Mouse (Mus musculus): Measurements from ENCODE around the gene Chka. TPM values are rescaled to one million over a fixed set of nuclear protein-coding genes. Genes with fewer than 3 reads are reported as not detected.
A peak's percentile ranks its signal among the peaks of the same experiment; 100 is the strongest.

Chka gene
- polyA plus RNA-seq, 1 experiment from 2014 or later = 60.8 TPM

DNA sequence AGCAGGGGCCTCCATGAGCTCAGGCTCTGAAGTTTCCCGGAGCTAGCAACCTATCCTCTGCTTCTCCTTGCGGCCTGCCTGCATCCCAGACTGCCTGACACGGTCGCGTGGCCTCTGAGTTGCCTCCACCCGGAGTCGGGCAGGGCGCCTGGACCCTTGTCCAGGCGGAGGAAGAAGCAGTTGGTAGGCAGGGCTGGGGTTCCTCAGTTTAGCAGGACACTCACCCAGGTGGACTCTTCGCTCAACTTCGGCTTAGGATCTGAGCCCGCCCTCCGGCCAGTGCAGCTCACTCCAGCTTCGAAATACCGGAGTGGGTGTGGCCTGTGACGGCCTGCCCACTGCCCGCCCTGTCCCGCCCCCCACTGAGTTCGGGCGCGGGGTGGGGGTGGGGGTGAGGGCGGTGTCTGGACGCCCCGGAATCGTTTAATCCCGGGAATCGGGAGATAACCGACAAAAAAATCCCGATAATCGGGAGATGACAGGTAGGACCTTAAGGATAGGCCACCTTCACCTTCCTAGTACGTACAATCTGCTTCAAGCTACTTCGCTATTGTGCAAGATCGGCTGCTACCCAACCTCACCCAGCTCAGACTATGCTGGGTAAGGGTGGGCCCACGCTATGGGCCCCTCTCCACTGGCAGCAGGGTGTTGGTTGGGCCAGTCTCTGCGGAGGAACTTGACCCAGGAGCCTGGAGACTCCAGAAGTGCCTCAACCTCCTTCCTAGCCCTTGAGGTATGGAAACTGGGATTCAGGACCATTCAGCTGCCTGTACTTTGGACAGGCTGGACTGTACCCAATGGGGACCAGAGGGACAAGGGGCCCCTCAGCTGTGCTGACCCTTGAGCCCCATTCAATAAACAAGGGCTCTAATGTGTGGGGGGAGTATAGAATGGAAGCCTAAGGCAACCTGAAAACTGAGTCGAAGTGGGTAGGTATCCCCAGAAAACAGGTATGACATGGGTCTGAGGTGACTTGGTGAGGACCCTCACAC lies 55.5 kb downstream of the Chka start, which contains the start of gene Tcirg1:
Tcirg1 (minus strand) TSS at position 339 of the 992 bp plus-strand sequence.
- H3K36me3 ChIP-seq (ENCODE audit: control insufficient read depth, insufficient read depth, low read length) = peaks cover 33% of the 10 kb centered on the region
- WGBS = 3% methylated on average over 36 of the region's 36 CpGs
- H3K27me3 ChIP-seq (ENCODE audit: control insufficient read depth, insufficient read depth, low read length) = no peaks in the 10 kb centered on the region
- peak; percentile 89 for ATAC-seq (ENCODE audit: insufficient number of reproducible peaks, insufficient read depth, low FRiP score, low read depth)
- H3K9ac ChIP-seq (replicated peaks; ENCODE audit: low read depth, low read length) = peak within 1 kb of the TSS; percentile 52
- no peaks in the 10 kb centered on the region for H3K9me3 ChIP-seq (ENCODE audit: control insufficient read depth, low read depth, low read length)
- peaks cover 27% of the 10 kb centered on the region for H3K4me1 ChIP-seq (ENCODE audit: control insufficient read depth, insufficient read depth, low read length)
- peak within 1 kb of the TSS; percentile 61; the same call in 1 of the 2 replicates for H3K27ac ChIP-seq (ENCODE audit: low read length)
- peak within 1 kb of the TSS; percentile 55 for H3K4me3 ChIP-seq (ENCODE audit: low read depth, low read length)
- peak within 1 kb of the TSS; percentile 78 for H3K4me2 ChIP-seq (replicated peaks; ENCODE audit: low read depth, low read length)

DNA sequence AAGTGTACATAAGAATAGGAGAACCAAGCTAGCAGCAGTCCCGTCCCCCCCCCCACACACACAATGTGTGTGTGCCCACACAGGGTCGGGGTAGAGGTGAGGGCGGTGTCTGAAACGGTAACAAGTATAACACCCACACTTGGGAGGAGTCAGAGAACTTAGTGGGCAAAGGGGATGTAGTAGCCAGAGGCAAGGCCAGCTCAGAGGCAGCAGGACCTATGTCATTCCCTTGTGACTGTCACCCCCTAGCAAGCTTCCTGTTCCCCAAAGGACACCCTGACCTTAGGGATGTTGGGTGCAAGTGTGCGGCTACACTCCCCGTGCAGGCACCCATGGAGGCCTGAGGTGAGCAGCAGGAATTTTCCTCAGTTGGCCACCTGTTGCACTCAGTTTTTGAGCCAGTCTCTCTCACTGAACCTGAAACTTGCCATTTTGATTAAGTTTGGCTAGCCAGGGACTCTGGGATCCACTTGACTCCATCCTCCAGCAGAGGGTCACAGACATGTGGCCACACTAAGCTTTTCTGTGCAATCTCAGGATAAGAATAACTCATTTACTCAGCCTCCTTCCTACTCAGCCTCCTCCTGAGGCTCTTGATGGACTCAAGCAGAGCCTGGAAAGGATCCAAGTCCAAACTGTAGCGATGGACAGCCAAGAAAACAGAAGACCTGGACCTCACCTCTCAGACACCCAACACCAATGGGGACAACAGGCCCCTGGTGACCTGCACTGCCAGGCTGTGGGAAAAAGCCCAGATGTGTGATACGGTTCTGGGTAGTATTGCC lies 56.5 kb downstream of the Chka start:
- H3K27me3 ChIP-seq (ENCODE audit: control insufficient read depth, insufficient read depth, low read length) = no peaks in the 10 kb centered on the region
- peak overlapping the region; percentile 78 for H3K4me2 ChIP-seq (replicated peaks; ENCODE audit: low read depth, low read length)
- no peak overlapping the region for H3K9ac ChIP-seq (replicated peaks; ENCODE audit: low read depth, low read length)
- no peak overlapping the region for H3K27ac ChIP-seq (ENCODE audit: low read length)
- no peak for ATAC-seq (ENCODE audit: insufficient number of reproducible peaks, insufficient read depth, low FRiP score, low read depth)
- no peaks in the 10 kb centered on the region for H3K9me3 ChIP-seq (ENCODE audit: control insufficient read depth, low read depth, low read length)
- H3K4me1 ChIP-seq (ENCODE audit: control insufficient read depth, insufficient read depth, low read length) = peaks cover 27% of the 10 kb centered on the region
- 0 out of 2 replicates have a peak overlapping the region, but pooled peaks have one; percentile 55 for H3K4me3 ChIP-seq (ENCODE audit: low read depth, low read length)
- peaks cover 23% of the 10 kb centered on the region for H3K36me3 ChIP-seq (ENCODE audit: control insufficient read depth, insufficient read depth, low read length)
- 76% methylated on average over 8 of the region's 8 CpGs for WGBS

DNA sequence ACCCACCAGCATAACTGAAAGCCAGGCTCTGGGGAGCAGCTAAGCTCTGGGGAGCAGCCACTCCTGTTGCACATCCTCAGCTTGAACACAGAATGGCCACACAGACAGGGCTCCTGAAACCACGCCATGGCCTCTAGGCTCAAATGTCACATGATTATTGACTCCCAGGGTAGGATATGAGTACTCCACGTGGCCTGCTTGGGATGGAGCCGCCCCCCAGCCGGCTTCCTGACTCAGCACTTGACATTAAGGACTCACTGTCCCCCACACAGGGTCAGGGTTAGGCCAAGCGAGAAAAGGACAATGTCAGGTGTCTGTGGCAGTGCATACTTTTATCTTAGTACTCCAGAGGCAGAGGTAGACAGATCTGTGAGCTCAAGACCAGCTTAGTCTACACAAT lies 58.6 kb downstream of the Chka start:
- 81% methylated on average over 5 of the region's 5 CpGs for WGBS
- H3K36me3 ChIP-seq (ENCODE audit: control insufficient read depth, insufficient read depth, low read length) = peaks cover 19% of the 10 kb centered on the region
- H3K4me2 ChIP-seq (replicated peaks; ENCODE audit: low read depth, low read length) = no peak overlapping the region
- no peak for ATAC-seq (ENCODE audit: insufficient number of reproducible peaks, insufficient read depth, low FRiP score, low read depth)
- no peak overlapping the region for H3K27ac ChIP-seq (ENCODE audit: low read length)
- H3K27me3 ChIP-seq (ENCODE audit: control insufficient read depth, insufficient read depth, low read length) = no peaks in the 10 kb centered on the region
- H3K4me3 ChIP-seq (ENCODE audit: low read depth, low read length) = no peak overlapping the region
- no peaks in the 10 kb centered on the region for H3K9me3 ChIP-seq (ENCODE audit: control insufficient read depth, low read depth, low read length)
- H3K9ac ChIP-seq (replicated peaks; ENCODE audit: low read depth, low read length) = no peak overlapping the region
- peaks cover 30% of the 10 kb centered on the region for H3K4me1 ChIP-seq (ENCODE audit: control insufficient read depth, insufficient read depth, low read length)

DNA sequence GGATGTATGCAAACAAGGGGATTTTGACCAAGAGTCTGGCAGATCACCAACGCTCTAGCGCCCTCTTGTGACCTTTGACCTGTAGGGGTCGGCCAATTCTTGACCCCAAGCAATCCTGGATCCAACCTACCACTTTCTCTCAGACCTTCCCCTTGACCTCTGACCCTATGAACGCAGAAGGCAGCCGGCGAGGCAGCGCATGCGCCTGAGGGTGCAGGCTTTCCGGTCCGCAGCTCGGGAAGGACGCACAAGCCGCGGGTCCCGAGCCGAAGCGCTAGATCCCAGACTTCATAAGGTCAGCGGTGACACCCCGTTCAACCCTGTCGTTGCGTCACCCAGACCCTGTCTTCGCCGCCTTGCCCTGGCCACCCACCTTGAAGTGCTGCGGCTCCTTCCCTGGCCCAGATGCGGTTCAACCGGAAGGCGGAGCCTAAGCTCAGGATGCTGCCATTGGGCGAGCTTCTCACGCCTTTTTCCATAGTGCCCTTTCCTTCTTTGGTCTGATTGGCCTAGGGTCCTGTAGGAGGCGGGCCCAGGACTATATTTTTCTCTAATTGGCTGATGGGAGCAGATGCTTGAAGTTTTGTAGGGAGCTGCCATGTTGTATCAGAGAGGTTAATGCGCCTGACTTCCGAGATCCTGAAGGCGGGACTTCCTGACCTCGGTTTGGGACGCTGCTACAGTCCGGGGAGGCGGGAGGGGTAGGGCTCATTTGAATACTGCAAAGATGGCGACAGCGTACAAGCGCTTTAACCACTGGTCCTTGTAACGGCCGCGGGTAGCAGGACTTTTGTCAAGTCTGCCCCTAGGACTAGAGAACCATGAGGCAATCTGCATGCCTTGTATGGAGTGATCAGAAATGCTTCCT lies 61.0 kb downstream of the Chka start, which contains the start of gene Ndufs8:
Ndufs8 (minus strand) TSS at position 438 of the 868 bp plus-strand sequence.
- under 1% methylated on average over 43 of the region's 43 CpGs for WGBS
- Histone ChIP-seq H3K36me3 (ENCODE audit: control insufficient read depth, insufficient read depth, low read length) (peaks cover 19% of the 10 kb centered on the region), H3K9me3 (ENCODE audit: control insufficient read depth, low read depth, low read length) (no peaks in the 10 kb centered on the region), H3K4me3 (ENCODE audit: low read depth, low read length) (peak within 1 kb of the TSS; percentile 66), H3K4me1 (ENCODE audit: control insufficient read depth, insufficient read depth, low read length) (peaks cover 15% of the 10 kb centered on the region), H3K9ac (replicated peaks; ENCODE audit: low read depth, low read length) (peak within 1 kb of the TSS; percentile 65), H3K4me2 (replicated peaks; ENCODE audit: low read depth, low read length) (peak within 1 kb of the TSS; percentile 84), H3K27ac (ENCODE audit: low read length) (peak within 1 kb of the TSS; percentile 76), H3K27me3 (ENCODE audit: control insufficient read depth, insufficient read depth, low read length) (no peaks in the 10 kb centered on the region)
- ATAC-seq (ENCODE audit: insufficient number of reproducible peaks, insufficient read depth, low FRiP score, low read depth) = peak; percentile 98

DNA sequence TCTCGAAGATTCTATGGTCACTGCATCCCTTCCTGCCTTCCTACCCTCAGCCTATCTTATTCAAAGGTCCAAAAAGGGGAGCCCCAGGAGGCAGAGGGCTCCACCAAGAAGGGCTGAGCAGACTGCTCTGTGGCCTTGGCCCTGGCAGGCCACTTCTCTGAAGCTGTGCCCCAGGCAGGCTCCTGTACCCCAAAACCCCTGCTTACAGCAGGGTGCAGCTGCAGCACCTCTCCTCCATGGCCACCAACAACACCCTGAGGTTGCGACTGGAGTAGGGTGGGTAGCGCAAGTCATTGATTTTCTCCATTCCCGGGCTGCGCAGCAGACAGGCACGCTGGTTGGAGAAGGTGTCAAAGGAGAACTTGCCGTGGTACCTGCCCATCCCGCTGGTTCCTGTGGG lies 62.1 kb downstream of the Chka start:
- Histone ChIP-seq H3K4me2 (replicated peaks; ENCODE audit: low read depth, low read length) (peak overlapping the region; percentile 84), H3K9me3 (ENCODE audit: control insufficient read depth, low read depth, low read length) (no peaks in the 10 kb centered on the region), H3K27me3 (ENCODE audit: control insufficient read depth, insufficient read depth, low read length) (no peaks in the 10 kb centered on the region), H3K4me3 (ENCODE audit: low read depth, low read length) (peak overlapping the region; percentile 66), H3K4me1 (ENCODE audit: control insufficient read depth, insufficient read depth, low read length) (peaks cover 11% of the 10 kb centered on the region; the same call in 1 of the 2 replicates), H3K27ac (ENCODE audit: low read length) (peak overlapping the region; percentile 76; the same call in 1 of the 2 replicates), H3K36me3 (ENCODE audit: control insufficient read depth, insufficient read depth, low read length) (peaks cover 11% of the 10 kb centered on the region), H3K9ac (replicated peaks; ENCODE audit: low read depth, low read length) (peak overlapping the region; percentile 61)
- ATAC-seq (ENCODE audit: insufficient number of reproducible peaks, insufficient read depth, low FRiP score, low read depth) = no peak
- WGBS = 83% methylated on average over 8 of the region's 8 CpGs

DNA sequence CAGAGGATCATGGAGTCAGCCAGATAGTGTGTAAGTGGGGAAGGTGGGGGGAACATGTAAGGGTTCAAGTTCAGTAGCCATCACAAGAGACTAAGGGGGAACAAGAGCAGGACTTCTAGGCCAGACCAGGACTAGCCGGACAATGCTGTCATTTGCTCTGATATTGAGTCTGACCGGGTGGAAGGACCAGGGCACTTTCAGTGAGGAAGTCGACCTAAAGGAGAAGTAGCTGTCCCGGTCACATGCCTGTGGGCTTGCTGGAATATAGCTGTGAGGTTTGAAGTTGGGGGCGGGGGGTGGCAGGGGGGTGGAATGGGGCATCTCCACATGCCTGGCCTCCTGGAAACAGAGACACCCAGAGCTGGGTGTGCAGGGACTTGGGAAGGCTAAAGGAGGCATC lies 63.0 kb downstream of the Chka start:
- Histone ChIP-seq H3K9ac (replicated peaks; ENCODE audit: low read depth, low read length) (no peak overlapping the region), H3K27ac (ENCODE audit: low read length) (no peak overlapping the region), H3K36me3 (ENCODE audit: control insufficient read depth, insufficient read depth, low read length) (0 out of 2 replicates have a peak, but pooled peaks cover 5% of the 10 kb centered on the region), H3K4me3 (ENCODE audit: low read depth, low read length) (no peak overlapping the region), H3K4me2 (replicated peaks; ENCODE audit: low read depth, low read length) (no peak overlapping the region), H3K9me3 (ENCODE audit: control insufficient read depth, low read depth, low read length) (no peaks in the 10 kb centered on the region), H3K27me3 (ENCODE audit: control insufficient read depth, insufficient read depth, low read length) (no peaks in the 10 kb centered on the region), H3K4me1 (ENCODE audit: control insufficient read depth, insufficient read depth, low read length) (peaks cover 11% of the 10 kb centered on the region; the same call in 1 of the 2 replicates)
- WGBS = 91% methylated on average over 5 of the region's 5 CpGs
- no peak for ATAC-seq (ENCODE audit: insufficient number of reproducible peaks, insufficient read depth, low FRiP score, low read depth)

DNA sequence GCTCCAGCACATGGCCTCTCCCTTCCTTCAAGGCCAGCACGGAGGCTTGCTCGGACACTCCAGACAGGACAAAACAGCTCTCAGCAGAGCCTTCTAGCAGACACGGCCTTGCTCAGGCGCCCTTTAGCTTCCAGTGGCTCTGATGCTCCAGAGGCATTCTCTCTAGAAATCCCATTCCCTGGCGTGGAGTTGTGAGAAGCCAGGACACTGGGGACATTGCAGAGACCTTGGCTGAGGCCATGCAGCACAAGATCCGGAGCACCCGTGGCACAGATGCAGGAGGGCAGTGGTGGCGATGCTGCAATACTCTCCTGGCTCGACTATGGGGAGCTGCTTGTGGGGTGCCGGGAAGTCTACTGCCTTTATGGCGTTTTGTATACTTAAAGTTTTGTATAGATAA lies 65.2 kb downstream of the Chka start:
- Histone ChIP-seq H3K4me3 (ENCODE audit: low read depth, low read length) (no peak overlapping the region), H3K9ac (replicated peaks; ENCODE audit: low read depth, low read length) (no peak overlapping the region), H3K27ac (ENCODE audit: low read length) (no peak overlapping the region), H3K9me3 (ENCODE audit: control insufficient read depth, low read depth, low read length) (no peaks in the 10 kb centered on the region), H3K4me1 (ENCODE audit: control insufficient read depth, insufficient read depth, low read length) (peaks cover 11% of the 10 kb centered on the region; the same call in 1 of the 2 replicates), H3K4me2 (replicated peaks; ENCODE audit: low read depth, low read length) (no peak overlapping the region), H3K27me3 (ENCODE audit: control insufficient read depth, insufficient read depth, low read length) (no peaks in the 10 kb centered on the region), H3K36me3 (ENCODE audit: control insufficient read depth, insufficient read depth, low read length) (no peaks in the 10 kb centered on the region)
- WGBS = 73% methylated on average over 11 of the region's 11 CpGs
- ATAC-seq (ENCODE audit: insufficient number of reproducible peaks, insufficient read depth, low FRiP score, low read depth) = no peak
